Mouse (Mus musculus): ENCODE results near the gene Gck.

The Gck gene

DNA sequence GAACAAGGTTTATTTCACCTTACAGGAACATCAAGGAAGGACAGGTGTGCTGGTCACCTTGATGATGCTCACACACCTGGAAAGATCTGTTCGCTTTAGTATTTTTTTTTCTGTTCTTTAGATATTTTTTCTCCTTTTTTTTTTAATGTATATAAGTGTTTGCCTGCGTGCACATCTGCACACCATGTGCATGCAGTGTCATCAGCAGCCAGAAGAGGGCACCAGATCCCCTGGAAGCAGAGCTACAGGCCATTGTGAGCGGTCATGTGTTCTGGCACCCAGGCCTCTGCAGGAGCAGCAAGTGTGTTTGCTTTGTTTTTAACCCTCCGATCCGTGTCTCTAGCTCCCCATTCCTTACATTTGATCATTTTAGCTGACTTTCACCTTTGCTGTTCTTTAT is 70.0 kb downstream of the Gck start:
- no peak for DNase-seq (ENCODE audit: extremely low spot score, low read depth, low spot score)

DNA sequence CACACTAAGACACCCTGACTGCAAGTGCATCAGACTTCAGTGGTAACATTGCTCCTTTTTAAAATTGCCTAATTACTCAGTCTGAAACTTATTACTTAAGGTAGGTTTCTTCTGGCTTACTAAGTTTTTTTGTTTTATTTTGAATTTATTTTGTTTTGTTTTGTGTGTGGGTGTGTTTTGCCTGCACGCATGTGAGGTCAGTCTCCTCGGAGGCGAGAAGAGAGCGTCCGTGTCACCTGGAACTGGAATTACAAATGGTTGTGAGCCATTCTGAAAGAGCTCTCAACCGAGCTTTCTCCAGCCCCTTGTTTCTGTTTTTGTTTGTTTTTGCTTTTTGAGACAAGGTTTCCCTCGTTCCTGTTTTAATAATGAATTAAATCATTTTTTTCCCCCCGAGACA is 71.2 kb downstream of the Gck start:
- DNase-seq (ENCODE audit: extremely low spot score, low read depth, low spot score), result no peak

DNA sequence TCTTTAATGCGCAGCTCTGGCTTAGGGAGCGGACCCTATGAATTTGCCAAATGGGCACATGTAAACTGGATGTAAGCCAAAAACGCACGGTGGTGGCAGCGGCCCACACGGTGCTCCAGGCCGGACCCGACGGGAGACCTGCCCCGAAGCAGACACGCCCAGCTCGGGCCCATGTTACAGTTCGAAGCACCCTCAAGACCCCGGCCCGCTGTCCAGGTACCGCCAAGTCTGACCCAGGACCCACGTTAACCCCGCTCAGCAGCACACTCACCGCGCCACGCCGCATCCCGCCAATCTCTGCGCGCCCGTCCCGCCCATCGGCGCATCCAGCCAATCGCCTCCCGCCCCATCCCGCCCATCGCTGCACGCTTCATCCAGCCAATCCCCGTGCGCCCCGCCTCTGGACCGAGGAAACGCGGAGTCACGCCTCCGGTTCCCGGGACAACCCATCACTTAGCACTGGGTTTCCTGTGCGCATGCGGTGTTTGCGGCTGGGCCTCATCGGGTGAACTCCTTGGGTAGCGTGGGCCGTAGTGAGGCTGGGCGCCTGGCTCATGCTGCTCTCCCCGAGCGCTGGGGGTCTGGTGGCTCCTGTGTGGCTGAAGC is 71.9 kb downstream of the Gck start, which contains the start of gene Pold2:
Pold2 (minus strand) TSS at position 372 of the 606 bp plus-strand sequence.
- DNase-seq (ENCODE audit: extremely low spot score, low read depth, low spot score), result peak; percentile 94

DNA sequence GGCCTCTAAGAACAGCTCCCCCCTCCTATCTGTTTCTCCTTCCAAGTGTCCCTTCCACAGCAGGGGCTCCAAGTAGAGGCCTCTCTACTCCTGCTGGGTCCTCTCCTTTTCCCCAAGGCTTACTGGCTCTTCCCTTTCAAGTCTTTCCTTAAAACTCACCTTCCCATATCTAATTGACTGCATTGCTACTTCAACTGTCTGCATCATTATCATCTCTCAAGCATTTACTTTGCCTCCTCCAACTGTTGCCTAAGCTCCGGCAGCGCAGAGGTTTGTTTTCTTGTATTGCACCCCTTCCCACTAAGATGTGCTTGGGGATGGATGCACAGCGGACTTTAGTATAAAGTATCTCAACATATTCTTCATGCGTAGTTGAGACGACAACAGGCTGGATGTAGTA is 72.5 kb downstream of the Gck start:
- no peak for DNase-seq (ENCODE audit: extremely low spot score, low read depth, low spot score)

DNA sequence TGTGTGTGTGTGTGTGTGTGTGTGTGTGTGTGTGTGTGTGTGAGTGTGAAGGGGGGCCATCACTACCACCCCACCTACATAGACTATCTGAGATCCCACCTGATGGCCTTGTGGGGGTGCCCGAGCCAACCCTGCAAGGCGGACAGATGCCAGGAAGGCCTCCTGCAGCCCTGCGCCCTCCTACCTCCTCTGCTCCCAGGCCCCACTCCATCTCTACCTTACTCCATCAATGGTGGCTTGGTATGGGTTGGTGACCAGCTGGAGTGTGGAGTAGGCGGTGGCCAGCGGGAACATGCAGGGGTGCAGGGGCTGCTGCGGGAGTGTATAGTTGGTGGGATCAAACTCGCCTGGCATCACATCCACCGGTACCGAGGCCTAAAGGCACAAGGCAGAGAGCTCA is 76.7 kb downstream of the Gck start:
- DNase-seq (ENCODE audit: extremely low spot score, low read depth, low spot score), result no peak

DNA sequence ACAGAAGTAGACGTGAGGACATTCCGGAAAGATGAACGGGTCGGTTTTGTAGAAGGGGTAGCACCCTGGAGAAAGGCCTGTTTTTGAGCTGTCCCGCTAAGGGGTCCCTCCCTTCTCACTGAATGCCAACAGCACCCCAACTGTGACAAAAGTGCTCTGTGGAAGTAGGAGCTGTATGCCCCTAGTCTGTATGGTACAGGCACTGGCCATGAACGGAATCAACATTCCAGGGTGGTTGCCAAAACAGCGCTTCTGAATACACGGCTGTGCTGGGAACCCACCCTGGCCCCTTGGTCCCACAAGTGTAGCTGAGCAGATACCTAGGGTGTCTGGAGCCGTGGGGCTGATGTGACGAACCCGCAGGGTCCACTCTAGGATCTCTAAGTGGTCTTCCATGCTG is 77.2 kb downstream of the Gck start:
- no peak for DNase-seq (ENCODE audit: extremely low spot score, low read depth, low spot score)

DNA sequence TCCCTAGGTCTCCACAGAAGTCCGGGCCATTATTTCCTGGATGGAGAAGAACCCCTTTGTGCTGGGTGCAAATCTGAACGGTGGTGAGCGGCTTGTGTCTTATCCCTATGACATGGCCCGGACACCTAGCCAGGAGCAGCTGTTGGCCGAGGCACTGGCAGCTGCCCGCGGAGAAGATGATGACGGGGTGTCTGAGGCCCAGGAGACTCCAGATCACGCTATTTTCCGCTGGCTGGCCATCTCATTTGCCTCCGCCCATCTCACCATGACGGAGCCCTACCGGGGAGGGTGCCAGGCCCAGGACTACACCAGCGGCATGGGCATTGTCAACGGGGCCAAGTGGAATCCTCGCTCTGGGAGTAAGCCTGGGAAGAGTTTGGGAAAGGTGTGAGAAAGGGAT is 79.8 kb downstream of the Gck start:
- no peak for DNase-seq (ENCODE audit: extremely low spot score, low read depth, low spot score)

DNA sequence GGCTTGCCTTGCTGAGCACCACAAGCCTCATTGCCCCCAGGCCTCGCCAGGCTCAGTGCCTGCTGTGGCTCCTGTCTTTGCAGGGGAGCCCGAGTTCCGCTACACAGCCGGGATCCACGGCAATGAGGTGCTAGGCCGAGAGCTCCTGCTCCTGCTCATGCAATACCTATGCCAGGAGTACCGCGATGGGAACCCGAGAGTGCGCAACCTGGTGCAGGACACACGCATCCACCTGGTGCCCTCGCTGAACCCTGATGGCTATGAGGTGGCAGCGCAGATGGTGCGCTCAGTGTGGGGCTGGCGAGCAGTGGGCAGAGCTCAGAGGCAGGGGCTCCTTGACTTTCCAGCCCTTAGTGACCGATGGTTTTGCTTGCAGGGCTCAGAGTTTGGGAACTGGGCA is 80.5 kb downstream of the Gck start:
- no peak for DNase-seq (ENCODE audit: extremely low spot score, low read depth, low spot score)

DNA sequence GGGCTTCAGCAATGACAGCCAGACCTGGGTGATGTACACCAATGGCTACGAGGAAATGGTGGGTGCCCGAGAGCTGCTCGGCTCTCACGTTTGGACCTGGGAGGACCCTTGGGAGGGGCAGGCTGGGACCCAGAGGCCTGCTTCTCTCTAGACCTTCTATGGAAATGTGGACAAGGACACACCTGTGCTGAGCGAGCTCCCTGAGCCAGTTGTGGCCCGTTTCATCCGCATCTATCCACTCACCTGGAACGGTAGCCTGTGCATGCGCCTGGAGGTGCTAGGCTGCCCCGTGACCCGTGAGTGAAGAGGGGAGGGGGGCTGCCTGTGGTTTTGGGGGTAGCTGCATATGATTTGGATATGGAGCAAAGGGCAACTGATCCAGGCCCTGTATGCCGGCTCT is 81.6 kb downstream of the Gck start:
- no peak for DNase-seq (ENCODE audit: extremely low spot score, low read depth, low spot score)

DNA sequence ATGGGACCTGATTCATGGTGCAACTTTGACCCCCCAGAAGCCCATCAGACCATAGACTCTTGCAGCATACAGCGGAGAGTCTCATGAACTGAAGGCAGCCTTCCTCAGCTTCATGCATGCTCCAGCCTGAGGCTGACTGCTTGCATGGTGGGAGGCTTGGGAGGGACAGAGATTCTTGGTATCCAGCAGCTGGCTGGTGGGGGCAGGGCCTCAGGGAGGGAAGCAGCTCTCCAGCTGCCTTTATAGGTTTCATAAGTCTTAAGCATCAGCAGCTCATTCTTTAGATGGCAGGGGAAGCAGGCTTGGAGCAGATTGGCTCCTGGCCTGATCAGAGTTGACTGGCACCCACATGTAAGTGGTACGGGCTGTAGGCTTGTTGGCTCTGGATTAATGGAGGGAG is 82.7 kb downstream of the Gck start:
- DNase-seq (ENCODE audit: extremely low spot score, low read depth, low spot score), result no peak

DNA sequence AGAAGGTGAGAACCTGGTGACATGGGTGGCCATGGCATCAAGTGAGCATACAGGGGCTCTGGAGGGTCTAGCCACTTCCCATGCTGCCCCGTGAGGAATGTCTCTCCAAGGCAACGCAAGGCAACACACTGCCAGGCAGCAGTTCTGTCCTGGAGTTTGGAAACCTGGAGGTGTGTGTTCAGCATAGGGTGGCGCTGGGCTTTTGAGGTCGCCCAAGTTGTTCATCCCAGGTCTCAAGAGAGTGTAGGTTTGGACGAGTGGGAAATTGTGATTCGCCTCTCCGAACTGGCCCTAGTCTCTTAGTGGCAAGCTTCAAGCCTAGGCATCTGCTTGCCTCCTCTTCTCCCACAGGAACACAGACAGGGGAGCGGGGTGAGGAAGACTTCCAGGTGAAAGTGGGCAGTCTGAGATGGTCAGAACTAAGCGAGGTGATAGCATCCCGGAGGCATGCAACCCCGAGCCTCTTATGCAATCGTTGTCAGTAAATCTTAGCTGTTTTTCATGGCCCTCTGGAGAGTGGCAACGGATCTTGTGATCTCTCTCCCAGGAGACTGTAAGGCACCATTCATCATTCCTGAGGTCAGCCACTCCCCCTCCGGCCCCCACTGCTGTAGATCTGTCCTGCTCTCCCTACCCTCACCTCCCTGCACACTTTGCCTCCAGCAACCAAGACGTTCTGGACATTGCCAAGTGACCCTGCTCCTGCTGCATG is 87.3 kb downstream of the Gck start:
- no peak for DNase-seq (ENCODE audit: extremely low spot score, low read depth, low spot score)

DNA sequence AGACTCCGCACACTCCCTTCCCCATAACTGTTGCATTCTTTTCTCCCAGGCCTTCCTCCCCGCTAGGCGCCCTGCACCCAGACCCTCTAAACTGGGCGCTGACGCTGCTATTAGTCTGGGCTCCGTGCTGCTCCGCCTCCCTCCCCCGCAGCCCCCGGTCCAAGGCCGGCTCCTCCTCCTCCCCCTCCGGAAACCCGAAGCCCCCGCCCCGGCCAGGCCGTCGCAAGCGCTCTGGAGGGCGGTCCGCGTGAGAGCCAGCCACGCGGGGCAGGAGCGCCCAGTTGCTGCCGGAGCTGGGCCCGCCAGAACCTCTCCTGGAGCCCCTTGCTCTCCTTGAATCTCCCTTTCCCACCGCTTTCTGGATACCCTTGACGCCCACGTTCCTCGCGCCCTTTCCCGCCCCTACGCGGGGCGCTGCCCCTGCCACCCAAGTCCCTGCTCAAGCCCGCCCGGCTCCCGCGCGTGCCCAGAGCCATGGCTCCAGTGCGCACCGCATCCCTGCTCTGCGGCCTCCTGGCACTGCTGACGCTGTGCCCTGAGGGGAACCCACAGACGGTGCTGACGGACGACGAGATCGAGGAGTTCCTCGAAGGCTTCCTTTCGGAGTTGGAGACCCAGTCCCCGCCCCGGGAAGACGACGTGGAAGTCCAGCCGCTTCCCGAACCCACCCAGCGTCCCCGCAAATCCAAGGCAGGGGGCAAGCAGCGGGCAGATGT is 88.0 kb downstream of the Gck start, which contains the start of gene Aebp1:
Aebp1 (plus strand) TSS at position 270 of the 716 bp plus-strand sequence.
- no peak for DNase-seq (ENCODE audit: extremely low spot score, low read depth, low spot score)

DNA sequence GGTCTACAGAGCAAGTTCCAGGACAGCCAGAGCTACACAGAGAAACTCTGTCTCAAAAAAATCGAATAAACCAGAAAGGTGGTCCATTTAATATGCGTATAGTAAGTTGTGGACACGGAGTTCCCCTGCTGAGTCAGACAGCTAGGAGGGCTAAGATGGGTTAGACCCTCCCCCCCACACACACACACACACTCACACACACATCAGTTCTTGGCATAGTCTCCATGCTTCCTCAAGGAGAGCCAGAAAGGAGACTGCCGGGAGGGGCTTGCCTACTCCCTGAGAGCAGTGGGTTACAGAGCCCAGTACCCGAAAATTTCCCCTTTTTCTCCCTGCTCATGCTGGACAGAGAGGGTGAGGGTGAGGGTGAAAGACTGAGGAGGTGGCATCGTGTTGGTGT is 89.2 kb downstream of the Gck start:
- no peak for DNase-seq (ENCODE audit: extremely low spot score, low read depth, low spot score)

DNA sequence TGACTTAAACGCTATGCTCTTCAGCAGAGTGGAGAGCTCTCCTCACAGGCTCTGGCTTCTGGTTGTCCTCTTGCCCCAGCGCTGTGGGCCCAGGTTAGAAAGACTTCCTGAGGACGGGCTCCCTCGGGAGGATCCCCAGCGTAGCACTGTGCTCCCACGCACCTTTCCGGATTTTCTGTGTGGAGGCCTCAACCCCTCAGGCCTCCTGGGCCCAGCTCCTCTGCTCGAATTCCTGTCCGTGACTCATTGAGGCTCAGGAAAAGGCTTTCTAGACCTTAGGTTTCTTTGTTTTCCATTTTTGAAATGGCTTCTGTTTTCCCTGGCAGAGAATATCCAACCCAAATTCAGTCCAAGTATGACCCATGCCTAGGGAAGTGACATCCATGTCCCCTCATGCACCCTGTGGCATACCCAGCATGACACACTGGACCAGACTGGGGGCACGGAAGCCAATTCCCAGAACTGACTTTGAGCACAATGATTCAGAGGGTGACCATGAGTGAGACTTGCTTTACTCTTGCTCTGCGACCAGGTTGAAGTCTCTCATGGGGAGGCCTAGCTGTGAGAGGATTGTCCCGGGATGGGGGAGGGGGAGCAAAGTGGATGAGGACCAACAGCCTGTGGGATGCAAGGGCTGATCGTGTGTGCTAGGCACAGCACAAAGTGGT is 89.9 kb downstream of the Gck start:
- DNase-seq (ENCODE audit: extremely low spot score, low read depth, low spot score), result no peak

DNA sequence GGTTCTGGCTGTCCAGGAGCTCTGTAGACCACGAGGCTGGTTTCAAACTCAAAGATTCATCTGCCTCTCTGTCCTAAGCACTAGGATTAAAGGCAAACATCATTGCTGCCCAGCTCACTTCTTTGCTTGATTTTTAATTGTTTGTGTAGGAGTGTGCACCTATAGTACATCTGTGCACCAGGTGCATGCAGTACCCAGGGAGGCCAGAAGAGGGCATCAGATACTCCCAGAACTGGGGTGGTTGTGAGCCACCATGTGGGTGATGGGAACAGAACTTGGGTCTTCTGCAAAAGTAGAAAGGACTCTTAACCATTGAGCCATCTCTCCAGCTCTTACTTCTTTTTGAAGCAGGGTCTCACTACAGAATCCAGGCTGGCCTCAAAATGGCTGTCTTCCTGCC is 91.2 kb downstream of the Gck start:
- DNase-seq (ENCODE audit: extremely low spot score, low read depth, low spot score), result no peak

DNA sequence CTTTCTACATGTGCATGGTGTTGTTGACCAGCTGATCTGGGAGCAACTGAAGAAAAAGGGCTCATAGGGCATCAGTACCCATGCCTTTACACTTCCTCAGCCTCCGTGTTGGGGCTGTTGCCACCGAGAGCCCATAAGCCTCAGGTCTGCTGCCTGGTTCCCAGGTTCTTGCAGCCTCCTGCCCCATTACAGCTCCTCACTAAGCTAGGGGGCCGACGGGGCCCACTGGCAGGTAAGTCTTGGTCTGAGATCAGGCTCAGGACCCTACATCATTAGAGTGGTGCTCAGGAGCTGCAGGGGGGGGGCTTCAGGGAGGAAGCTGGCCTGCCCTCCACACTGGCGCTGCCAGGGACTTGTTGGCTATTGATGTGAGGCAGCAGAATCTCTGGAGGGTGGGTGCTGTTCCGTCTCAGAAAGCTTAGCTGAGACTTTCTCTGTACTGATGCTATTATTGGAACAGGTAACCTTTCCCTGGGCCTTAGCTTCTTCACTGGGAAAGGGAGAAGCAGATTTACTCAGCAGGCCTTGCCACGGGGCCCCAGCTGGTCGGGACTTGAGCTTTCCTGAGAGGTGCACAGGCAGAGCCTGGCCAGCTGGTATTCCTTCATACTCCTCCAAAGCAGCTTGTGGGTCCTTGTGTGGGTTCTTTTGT is 93.3 kb downstream of the Gck start:
- no peak for DNase-seq (ENCODE audit: extremely low spot score, low read depth, low spot score)

DNA sequence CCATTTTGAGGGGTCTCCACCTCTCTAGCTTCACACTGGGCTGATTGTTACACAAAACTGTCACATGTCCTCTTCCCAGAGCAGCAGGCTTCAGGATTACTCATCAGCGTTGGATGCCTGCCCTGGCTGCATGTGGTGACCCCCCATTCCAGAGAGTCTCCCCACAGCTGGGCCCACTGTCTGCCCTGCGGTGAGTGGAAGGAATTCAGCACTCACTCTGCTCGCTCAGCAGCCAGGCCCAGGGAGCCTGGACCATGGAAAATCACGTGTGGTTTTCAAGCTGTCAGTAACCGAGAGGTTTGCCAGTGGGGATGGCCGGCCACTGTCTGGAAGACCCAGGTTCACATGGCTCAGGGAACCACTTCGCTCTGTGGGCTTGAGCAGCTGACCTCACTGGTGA is 94.0 kb downstream of the Gck start:
- no peak for DNase-seq (ENCODE audit: extremely low spot score, low read depth, low spot score)

DNA sequence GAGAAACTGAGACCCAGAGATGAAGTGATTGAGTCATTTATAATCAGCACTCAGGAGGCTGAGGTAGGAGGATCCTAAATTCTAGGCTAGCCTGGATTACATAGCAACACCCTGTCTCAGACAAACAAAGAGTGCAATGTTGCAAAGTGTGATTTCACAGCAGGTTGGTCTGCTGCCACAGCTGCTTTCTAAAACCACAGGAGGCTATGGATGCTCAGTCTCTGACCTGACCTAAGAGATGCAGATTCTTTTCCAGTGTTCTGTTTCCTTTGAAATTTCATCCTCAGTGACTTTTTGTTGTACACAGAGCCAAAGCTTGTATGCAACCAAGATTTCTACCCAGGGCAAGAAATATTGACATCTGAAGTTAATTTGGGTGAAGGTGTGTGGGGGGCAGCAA is 94.4 kb downstream of the Gck start:
- no peak for DNase-seq (ENCODE audit: extremely low spot score, low read depth, low spot score)

DNA sequence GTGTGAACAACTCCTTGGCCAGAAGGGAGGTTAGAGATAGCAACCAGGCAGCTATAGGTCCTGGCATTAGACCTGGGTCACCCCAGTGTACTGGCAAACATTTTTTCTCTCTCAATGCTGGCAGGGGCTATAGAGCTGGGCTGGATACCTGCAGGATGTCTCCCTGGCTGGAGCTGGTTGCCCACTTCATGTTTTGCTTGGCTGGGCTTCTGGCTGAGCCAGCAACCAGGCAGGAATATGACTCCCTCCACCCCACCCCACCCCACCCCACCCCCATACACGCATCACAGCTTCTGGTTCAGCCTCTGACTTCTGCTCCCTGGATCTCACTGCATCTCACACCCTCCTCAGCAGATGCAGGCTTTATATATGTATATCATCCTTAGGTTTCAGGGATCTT is 97.6 kb downstream of the Gck start:
- no peak for DNase-seq (ENCODE audit: extremely low spot score, low read depth, low spot score)

DNA sequence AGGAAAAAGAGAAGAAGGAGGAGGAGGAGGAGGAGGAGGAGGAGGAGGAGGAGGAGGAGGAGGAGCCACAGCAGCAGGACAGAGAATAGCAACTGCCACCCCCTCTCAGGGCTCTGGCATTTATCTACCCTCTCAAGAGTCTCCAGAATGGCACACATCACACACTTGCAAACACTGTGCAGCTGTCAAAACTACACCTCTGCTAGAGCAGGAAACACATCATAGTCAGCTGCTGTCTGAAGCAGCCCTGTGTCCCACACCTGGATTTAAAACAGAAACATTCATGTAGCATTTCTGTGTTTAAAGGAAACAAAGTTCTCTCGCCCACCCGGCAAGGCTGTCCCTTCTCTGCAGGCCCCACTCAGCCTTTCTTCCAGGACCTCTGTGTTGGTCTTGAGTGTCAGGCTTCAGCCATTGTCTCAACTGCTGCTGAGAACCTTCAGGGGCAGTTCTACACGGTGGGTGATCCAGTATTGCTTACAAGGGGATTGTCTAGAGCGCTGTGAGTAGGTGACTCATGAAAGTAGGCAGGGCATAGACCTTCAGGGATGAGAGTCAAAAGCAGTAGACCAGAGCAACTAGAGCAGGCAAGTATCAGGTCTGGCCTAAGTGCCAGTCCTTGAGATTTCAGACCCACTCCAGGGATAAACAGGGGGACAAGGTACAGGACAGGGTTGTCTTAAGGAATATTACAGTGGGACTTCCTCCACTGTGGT is 98.7 kb downstream of the Gck start:
- no peak for DNase-seq (ENCODE audit: extremely low spot score, low read depth, low spot score)
